Mouse (Mus musculus) lung, postnatal 0 days (tissue): ENCODE measurements around the gene Mrpl48.

Source experiments
- CTCF ChIP-seq: IDR thresholded peaks from 2 replicates; pipeline ENCODE4 v1.5.1; 2016; ENCODE audit warnings: antibody characterized with exemption, mild to moderate bottlenecking
- EP300 ChIP-seq: IDR thresholded peaks from 2 replicates; pipeline ENCODE4 v1.6.1; 2016; ENCODE audit warnings: antibody characterized with exemption, mild to moderate bottlenecking, control low read depth

- TF ChIP-seq CTCF (no peak), EP300 (no peak)
Observed at GRCm38 (mm10) chr7:100502374-100502922, 105.7 kb downstream of the Mrpl48 start.
